Mouse (Mus musculus) forelimb bud, embryonic 11.5 days (tissue): ENCODE measurements around the gene Nfatc2ip.
A peak's percentile ranks its signal among the peaks of the same experiment; 100 is the strongest.

Experiments
- DNase-seq: peaks from one replicate; pipeline ENCODE4 v3.0.0-alpha.2; 2012; ENCODE audit warnings: low read depth, low spot score

Gene Nfatc2ip

GRCm38 (mm10) chr7:126396298-126397119 lies at the start of gene Nfatc2ip:
Gene Nfatc2ip (minus strand): TSS chr7:126396737.
- DNase-seq: peak; percentile 100

- no peak for DNase-seq
These were observed 49.7 kb upstream of the Nfatc2ip start for GRCm38 (mm10) chr7:126446217-126446616.

GRCm38 (mm10) chr7:126445104-126445815 lies 48.7 kb upstream of the Nfatc2ip start:
- DNase-seq: no peak

GRCm38 (mm10) chr7:126444536-126444935 lies 48.0 kb upstream of the Nfatc2ip start:
- DNase-seq: no peak

- no peak for DNase-seq
These were observed 47.5 kb upstream of the Nfatc2ip start for GRCm38 (mm10) chr7:126443997-126444396.

GRCm38 (mm10) chr7:126440134-126440533 lies 43.6 kb upstream of the Nfatc2ip start:
- no peak for DNase-seq

- DNase-seq: peak; percentile 74
These were observed 40.3 kb upstream of the Nfatc2ip start for GRCm38 (mm10) chr7:126436851-126437250.

- DNase-seq: no peak
These were observed 39.3 kb upstream of the Nfatc2ip start for GRCm38 (mm10) chr7:126435801-126436200.

- DNase-seq: no peak
These were observed 38.2 kb upstream of the Nfatc2ip start for GRCm38 (mm10) chr7:126434726-126435125.

- DNase-seq: no peak
These were observed 33.6 kb upstream of the Nfatc2ip start for GRCm38 (mm10) chr7:126430167-126430566.

DNA sequence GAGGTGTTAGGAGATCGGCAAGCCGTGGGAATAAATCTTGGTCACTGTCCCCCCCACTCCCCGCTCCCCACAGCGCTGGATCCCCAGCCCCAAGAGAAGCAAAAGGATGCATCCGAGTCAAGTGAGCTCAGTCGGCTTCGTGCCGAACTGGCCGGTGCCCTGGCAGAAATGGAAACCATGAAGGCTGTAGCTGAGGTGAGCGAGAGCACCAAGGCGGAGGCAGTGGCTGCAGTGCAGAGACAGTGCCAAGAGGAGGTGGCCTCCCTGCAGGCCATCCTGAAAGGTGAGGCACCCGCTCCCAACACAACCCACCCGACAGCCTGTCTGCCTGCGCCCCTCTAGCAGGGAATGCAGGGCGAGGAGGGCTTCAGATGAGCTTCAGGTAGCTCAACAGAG lies 33.0 kb upstream of the Nfatc2ip start:
- DNase-seq: no peak

DNA sequence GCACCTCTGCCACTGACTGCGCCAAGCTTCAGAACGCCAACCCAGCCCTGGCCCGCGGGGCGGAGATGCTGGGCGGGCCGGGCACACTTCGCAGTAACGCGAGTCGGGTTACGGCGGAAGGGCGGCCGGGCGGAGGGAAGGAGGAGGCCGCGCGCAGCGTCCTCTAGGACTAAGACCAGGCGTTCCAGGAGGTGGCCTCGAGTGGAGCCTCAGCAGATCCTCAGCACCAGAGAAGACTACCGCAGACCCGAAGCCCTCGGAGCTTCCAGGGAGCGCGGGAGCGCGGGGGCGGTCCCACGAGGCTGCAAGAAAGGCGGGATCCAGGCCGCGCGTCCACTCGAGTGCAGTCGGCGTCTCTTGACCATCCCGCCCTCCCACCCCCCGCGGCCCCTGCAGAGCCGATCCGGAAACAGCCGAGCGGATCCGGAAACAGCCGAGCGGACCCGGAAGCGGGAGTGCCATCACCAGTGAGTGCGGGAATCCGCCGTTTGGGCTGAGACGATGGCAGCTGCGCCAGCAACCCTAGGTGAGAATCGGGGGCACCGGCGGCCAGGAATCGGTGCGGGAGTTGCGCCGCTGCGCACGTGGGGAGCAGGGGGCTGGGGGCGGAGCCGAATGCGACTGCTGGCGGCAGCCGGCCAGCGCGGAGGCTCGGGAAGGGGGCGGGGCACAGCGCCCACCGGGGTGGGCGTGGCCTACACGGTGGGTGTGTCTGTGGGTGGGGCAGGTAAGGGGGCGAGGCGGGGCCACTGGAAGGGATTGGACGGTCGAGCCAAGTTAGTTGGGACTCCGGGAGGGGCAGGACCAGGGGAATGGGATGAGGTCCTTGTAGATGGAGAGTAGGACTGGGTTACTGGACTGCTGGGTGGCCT lies 32.3 kb upstream of the Nfatc2ip start, which contains the start of gene Rabep2:
Rabep2 (plus strand) TSS at position 129 of the 872 bp plus-strand sequence.
- peak; percentile 91 for DNase-seq

- DNase-seq: no peak
These were observed 31.6 kb upstream of the Nfatc2ip start for GRCm38 (mm10) chr7:126428154-126428553.

DNA sequence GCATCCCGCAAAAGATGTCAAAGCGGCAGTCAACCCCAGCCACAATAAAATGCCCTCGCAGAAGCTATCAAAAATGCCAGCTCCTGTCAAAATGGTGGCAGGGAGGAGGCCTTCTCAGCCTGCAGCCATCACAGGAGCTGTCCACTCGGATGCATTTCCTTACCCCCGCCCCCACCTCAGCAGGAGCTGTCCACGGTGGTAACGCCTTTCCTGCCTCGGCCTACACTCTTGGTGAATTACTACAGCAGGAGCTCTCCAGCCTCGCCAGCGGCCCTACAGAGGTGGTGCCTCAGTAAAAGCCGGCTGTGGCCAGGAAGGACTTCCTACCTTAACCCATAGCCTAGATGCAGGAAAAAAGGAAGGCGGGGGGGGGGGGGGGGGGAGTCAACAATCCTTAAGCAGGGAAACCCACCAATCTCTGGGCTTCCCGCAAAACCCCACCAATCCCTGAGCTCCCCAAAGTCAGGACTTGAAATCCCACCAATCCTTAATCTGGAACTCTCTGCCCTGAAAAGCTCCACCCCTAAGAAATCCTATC lies 30.9 kb upstream of the Nfatc2ip start:
- DNase-seq: no peak

DNA sequence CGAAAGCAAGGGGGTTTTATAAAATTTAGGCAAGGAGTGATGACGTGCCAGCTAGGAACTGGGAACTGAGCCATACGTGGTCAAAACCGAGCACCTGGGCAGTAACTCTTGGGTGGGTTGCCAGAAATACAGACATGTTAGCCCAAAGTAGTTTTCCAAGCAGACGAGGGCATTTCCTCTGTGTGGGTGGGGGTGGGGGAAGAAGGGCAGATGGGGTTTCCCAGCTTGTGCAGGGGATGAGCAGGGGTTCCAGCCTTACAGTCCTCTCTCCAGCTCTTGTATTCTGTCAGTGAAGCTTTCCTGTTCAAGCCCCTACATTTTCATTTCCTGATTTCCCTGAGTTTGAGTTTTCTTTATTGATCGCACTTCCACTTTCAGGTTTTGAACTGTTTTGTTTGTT lies 27.6 kb upstream of the Nfatc2ip start:
- no peak for DNase-seq

DNA sequence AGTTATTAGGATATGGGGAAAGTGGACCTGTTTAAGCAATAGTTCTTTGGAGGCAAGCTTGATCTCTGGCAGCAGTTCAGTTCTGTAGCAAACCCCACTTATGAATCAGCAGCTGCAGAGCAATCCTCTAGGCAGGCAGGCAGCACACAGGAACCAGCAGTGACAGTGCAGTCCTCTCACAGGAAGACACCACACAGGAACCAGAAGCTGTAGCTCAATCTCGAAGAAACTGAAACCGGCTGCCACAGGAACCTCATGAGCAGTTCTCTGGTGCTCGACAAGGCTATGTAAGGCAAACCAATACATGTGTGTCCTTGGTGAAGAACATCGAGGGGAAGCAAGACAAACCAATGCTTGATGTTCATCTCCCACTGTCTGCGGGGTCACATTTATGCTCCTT lies 25.2 kb upstream of the Nfatc2ip start:
- DNase-seq: no peak

DNA sequence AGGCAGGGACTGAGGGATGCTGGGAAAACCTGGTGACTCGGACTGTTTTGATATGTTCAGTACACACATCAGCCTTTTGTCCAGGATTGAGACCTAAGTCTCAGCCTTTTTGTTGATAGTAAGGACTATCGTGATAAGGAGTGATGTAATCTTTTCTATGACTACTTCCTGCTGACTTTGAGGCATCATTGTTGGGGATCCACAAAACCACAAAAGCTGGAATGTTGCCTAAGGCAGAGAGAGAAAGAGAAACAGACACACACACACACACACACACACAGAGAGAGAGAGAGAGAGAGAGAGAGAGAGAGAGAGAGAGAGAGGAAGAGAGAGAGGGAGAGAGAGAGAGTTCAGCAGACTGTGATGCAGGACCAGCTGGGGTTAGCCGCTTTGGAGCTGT lies 22.0 kb upstream of the Nfatc2ip start:
- DNase-seq: no peak

DNA sequence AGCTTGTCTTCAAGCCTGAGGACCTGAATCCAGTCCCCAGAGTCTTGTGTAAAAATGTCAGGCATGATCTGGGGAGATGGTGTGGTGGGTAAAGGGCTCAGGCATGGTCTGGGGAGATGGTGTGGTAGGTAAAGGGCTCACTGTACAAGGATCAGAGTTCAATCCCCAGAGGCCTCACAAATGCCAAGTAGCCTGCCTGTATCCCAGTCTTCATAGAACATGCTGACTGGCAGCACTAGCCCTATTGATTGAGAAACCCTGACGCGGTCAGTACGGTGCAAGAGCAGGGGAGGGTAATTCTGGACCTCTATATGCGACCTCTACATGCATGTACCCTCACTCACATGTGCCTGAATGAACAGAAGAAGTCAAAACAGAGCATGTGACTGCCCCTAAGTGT lies 21.1 kb upstream of the Nfatc2ip start:
- no peak for DNase-seq

GRCm38 (mm10) chr7:126417045-126417444 lies 20.5 kb upstream of the Nfatc2ip start:
- no peak for DNase-seq

- no peak for DNase-seq
These were observed 20.1 kb upstream of the Nfatc2ip start for GRCm38 (mm10) chr7:126416615-126417014.

DNA sequence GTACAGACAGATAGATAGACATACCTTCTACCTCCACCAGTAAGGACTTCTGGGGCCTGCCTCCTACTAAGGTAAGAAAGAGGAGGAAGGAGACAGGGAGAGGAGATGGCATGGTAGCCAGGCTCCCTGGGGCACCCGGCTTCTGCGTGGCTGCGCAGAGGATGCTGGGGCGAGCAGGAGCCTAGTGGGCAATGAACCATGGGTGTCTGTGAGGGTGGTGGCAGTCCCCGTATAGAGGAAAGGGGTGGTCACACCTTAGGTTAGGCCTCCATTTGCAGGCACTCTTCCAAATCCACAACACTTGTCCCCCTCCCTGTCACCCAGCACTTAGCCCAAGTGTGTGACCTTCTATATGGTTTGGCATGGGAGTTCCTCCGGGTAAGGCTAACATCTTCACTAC lies 18.2 kb upstream of the Nfatc2ip start, which contains the start of gene Cd19:
Cd19 (minus strand) TSS at position 165 of the 400 bp plus-strand sequence.
- DNase-seq: no peak
